Mouse (Mus musculus): ENCODE results near the gene Cops2. TPM values are rescaled to one million over a fixed set of nuclear protein-coding genes. Genes with fewer than 3 reads are reported as not detected.

Gene Cops2
- polyA plus RNA-seq, 1 experiment from 2014 or later, result 58.6 TPM

- no peak overlapping the region for H3K27ac ChIP-seq (ENCODE audit: low read length)
- no peaks in the 10 kb centered on the region; the same call in none of the 2 replicates for H3K9me3 ChIP-seq (replicated peaks; ENCODE audit: control insufficient read depth, low read length)
- no peak overlapping the region for H3K4me3 ChIP-seq (ENCODE audit: low read length)
- no peak for ATAC-seq (replicated peaks; ENCODE audit: extremely low read depth, insufficient read depth, low FRiP score)
- H3K9ac ChIP-seq (ENCODE audit: low read length), result no peak overlapping the region
- peaks cover 5% of the 10 kb centered on the region for H3K4me1 ChIP-seq (ENCODE audit: control insufficient read depth, insufficient read depth, low read length)
- no peaks in the 10 kb centered on the region for H3K27me3 ChIP-seq (ENCODE audit: control insufficient read depth, insufficient read depth, low read length)
- no peak overlapping the region for H3K4me2 ChIP-seq (ENCODE audit: low read depth, low read length)
- H3K36me3 ChIP-seq (ENCODE audit: control insufficient read depth, insufficient read depth), result no peaks in the 10 kb centered on the region
- WGBS, result 48% methylated on average over 1 of the region's 1 CpGs
Measured at GRCm38 (mm10) chr2:125805826-125806225, 53.1 kb downstream of the Cops2 start.

GRCm38 (mm10) chr2:125801947-125802346 lies 57.0 kb downstream of the Cops2 start:
- Histone ChIP-seq H3K27me3 (ENCODE audit: control insufficient read depth, insufficient read depth, low read length) (no peaks in the 10 kb centered on the region), H3K4me2 (ENCODE audit: low read depth, low read length) (no peak overlapping the region), H3K4me1 (ENCODE audit: control insufficient read depth, insufficient read depth, low read length) (peaks cover 11% of the 10 kb centered on the region), H3K4me3 (ENCODE audit: low read length) (no peak overlapping the region), H3K9me3 (replicated peaks; ENCODE audit: control insufficient read depth, low read length) (no peaks in the 10 kb centered on the region; the same call in none of the 2 replicates), H3K27ac (ENCODE audit: low read length) (no peak overlapping the region), H3K9ac (ENCODE audit: low read length) (no peak overlapping the region), H3K36me3 (ENCODE audit: control insufficient read depth, insufficient read depth) (no peaks in the 10 kb centered on the region)
- no peak for ATAC-seq (replicated peaks; ENCODE audit: extremely low read depth, insufficient read depth, low FRiP score)
- 83% methylated on average over 4 of the region's 4 CpGs for WGBS

- Histone ChIP-seq H3K27me3 (ENCODE audit: control insufficient read depth, insufficient read depth, low read length) (no peaks in the 10 kb centered on the region), H3K9me3 (replicated peaks; ENCODE audit: control insufficient read depth, low read length) (no peaks in the 10 kb centered on the region; the same call in 1 of the 2 replicates), H3K4me2 (ENCODE audit: low read depth, low read length) (peak overlapping the region; percentile 26), H3K27ac (ENCODE audit: low read length) (peak overlapping the region; percentile 55), H3K36me3 (ENCODE audit: control insufficient read depth, insufficient read depth) (no peaks in the 10 kb centered on the region), H3K4me3 (ENCODE audit: low read length) (no peak overlapping the region), H3K4me1 (ENCODE audit: control insufficient read depth, insufficient read depth, low read length) (peaks cover 11% of the 10 kb centered on the region), H3K9ac (ENCODE audit: low read length) (peak overlapping the region; percentile 6; the same call in 1 of the 2 replicates)
- WGBS, result 39% methylated on average over 8 of the region's 8 CpGs
- ATAC-seq (replicated peaks; ENCODE audit: extremely low read depth, insufficient read depth, low FRiP score), result peak; percentile 70; the same call in 1 of the 2 replicates
Measured at GRCm38 (mm10) chr2:125801038-125801437, 57.9 kb downstream of the Cops2 start.

GRCm38 (mm10) chr2:125800428-125800827 lies 58.5 kb downstream of the Cops2 start:
- Histone ChIP-seq H3K4me2 (ENCODE audit: low read depth, low read length) (peak overlapping the region; percentile 26; the same call in 1 of the 2 replicates), H3K9ac (ENCODE audit: low read length) (no peak overlapping the region), H3K27ac (ENCODE audit: low read length) (peak overlapping the region; percentile 55; the same call in 1 of the 2 replicates), H3K4me1 (ENCODE audit: control insufficient read depth, insufficient read depth, low read length) (peaks cover 11% of the 10 kb centered on the region), H3K36me3 (ENCODE audit: control insufficient read depth, insufficient read depth) (no peaks in the 10 kb centered on the region), H3K27me3 (ENCODE audit: control insufficient read depth, insufficient read depth, low read length) (no peaks in the 10 kb centered on the region), H3K9me3 (replicated peaks; ENCODE audit: control insufficient read depth, low read length) (no peaks in the 10 kb centered on the region), H3K4me3 (ENCODE audit: low read length) (no peak overlapping the region)
- ATAC-seq (replicated peaks; ENCODE audit: extremely low read depth, insufficient read depth, low FRiP score), result peak; percentile 75; the same call in 1 of the 2 replicates
- 37% methylated on average over 4 of the region's 4 CpGs for WGBS

GRCm38 (mm10) chr2:125797872-125798271 lies 61.1 kb downstream of the Cops2 start:
- Histone ChIP-seq H3K27me3 (ENCODE audit: control insufficient read depth, insufficient read depth, low read length) (no peaks in the 10 kb centered on the region), H3K9me3 (replicated peaks; ENCODE audit: control insufficient read depth, low read length) (no peaks in the 10 kb centered on the region), H3K4me2 (ENCODE audit: low read depth, low read length) (no peak overlapping the region), H3K27ac (ENCODE audit: low read length) (no peak overlapping the region), H3K4me3 (ENCODE audit: low read length) (no peak overlapping the region), H3K4me1 (ENCODE audit: control insufficient read depth, insufficient read depth, low read length) (peaks cover 11% of the 10 kb centered on the region), H3K9ac (ENCODE audit: low read length) (no peak overlapping the region), H3K36me3 (ENCODE audit: control insufficient read depth, insufficient read depth) (no peaks in the 10 kb centered on the region)
- no peak for ATAC-seq (replicated peaks; ENCODE audit: extremely low read depth, insufficient read depth, low FRiP score)

GRCm38 (mm10) chr2:125795118-125795517 lies 63.8 kb downstream of the Cops2 start:
- WGBS, result 64% methylated on average over 2 of the region's 2 CpGs

GRCm38 (mm10) chr2:125794166-125794565 lies 64.8 kb downstream of the Cops2 start:
- WGBS, result 77% methylated on average over 2 of the region's 2 CpGs
- Histone ChIP-seq H3K9me3 (replicated peaks; ENCODE audit: control insufficient read depth, low read length) (no peaks in the 10 kb centered on the region), H3K4me2 (ENCODE audit: low read depth, low read length) (no peak overlapping the region), H3K9ac (ENCODE audit: low read length) (no peak overlapping the region), H3K4me3 (ENCODE audit: low read length) (no peak overlapping the region), H3K36me3 (ENCODE audit: control insufficient read depth, insufficient read depth) (no peaks in the 10 kb centered on the region), H3K27ac (ENCODE audit: low read length) (no peak overlapping the region), H3K27me3 (ENCODE audit: control insufficient read depth, insufficient read depth, low read length) (no peaks in the 10 kb centered on the region), H3K4me1 (ENCODE audit: control insufficient read depth, insufficient read depth, low read length) (no peaks in the 10 kb centered on the region)
- no peak for ATAC-seq (replicated peaks; ENCODE audit: extremely low read depth, insufficient read depth, low FRiP score)

More at GRCm38 (mm10) chr2:125795118-125795517, 63.8 kb downstream of the Cops2 start:
- Histone ChIP-seq H3K36me3 (ENCODE audit: control insufficient read depth, insufficient read depth) (no peaks in the 10 kb centered on the region), H3K4me1 (ENCODE audit: control insufficient read depth, insufficient read depth, low read length) (0 out of 2 replicates have a peak, but pooled peaks cover 2% of the 10 kb centered on the region), H3K4me2 (ENCODE audit: low read depth, low read length) (no peak overlapping the region), H3K4me3 (ENCODE audit: low read length) (no peak overlapping the region), H3K9ac (ENCODE audit: low read length) (no peak overlapping the region), H3K9me3 (replicated peaks; ENCODE audit: control insufficient read depth, low read length) (no peaks in the 10 kb centered on the region), H3K27ac (ENCODE audit: low read length) (no peak overlapping the region), H3K27me3 (ENCODE audit: control insufficient read depth, insufficient read depth, low read length) (no peaks in the 10 kb centered on the region)
- no peak for ATAC-seq (replicated peaks; ENCODE audit: extremely low read depth, insufficient read depth, low FRiP score)

- Histone ChIP-seq H3K4me2 (ENCODE audit: low read depth, low read length) (no peak overlapping the region), H3K9me3 (replicated peaks; ENCODE audit: control insufficient read depth, low read length) (no peaks in the 10 kb centered on the region), H3K4me3 (ENCODE audit: low read length) (no peak overlapping the region), H3K9ac (ENCODE audit: low read length) (no peak overlapping the region), H3K27me3 (ENCODE audit: control insufficient read depth, insufficient read depth, low read length) (no peaks in the 10 kb centered on the region), H3K27ac (ENCODE audit: low read length) (no peak overlapping the region), H3K36me3 (ENCODE audit: control insufficient read depth, insufficient read depth) (no peaks in the 10 kb centered on the region), H3K4me1 (ENCODE audit: control insufficient read depth, insufficient read depth, low read length) (no peaks in the 10 kb centered on the region)
- ATAC-seq (replicated peaks; ENCODE audit: extremely low read depth, insufficient read depth, low FRiP score), result no peak
- WGBS, result 61% methylated on average over 11 of the region's 11 CpGs
Measured at GRCm38 (mm10) chr2:125792879-125793261, 66.1 kb downstream of the Cops2 start.

GRCm38 (mm10) chr2:125792144-125792878 lies 66.6 kb downstream of the Cops2 start:
- Histone ChIP-seq H3K4me2 (ENCODE audit: low read depth, low read length) (no peak overlapping the region), H3K9me3 (replicated peaks; ENCODE audit: control insufficient read depth, low read length) (no peaks in the 10 kb centered on the region), H3K4me3 (ENCODE audit: low read length) (no peak overlapping the region), H3K27me3 (ENCODE audit: control insufficient read depth, insufficient read depth, low read length) (no peaks in the 10 kb centered on the region), H3K36me3 (ENCODE audit: control insufficient read depth, insufficient read depth) (no peaks in the 10 kb centered on the region), H3K4me1 (ENCODE audit: control insufficient read depth, insufficient read depth, low read length) (no peaks in the 10 kb centered on the region), H3K9ac (ENCODE audit: low read length) (no peak overlapping the region), H3K27ac (ENCODE audit: low read length) (no peak overlapping the region)
- 46% methylated on average over 2 of the region's 2 CpGs for WGBS
- ATAC-seq (replicated peaks; ENCODE audit: extremely low read depth, insufficient read depth, low FRiP score), result no peak

Data from heart, embryonic 16.5 days (tissue).